Mouse (Mus musculus) embryonic fibroblast, embryonic 13.5 days (primary cell): ENCODE data around the gene Phpt1.

Experiments used
- CTCF ChIP-seq: IDR thresholded peaks from 2 replicates; pipeline ENCODE4 v1.5.1; 2011; ENCODE audit warnings: mild to moderate bottlenecking, control low read depth, low read length, moderate library complexity, borderline replicate concordance; ENCODE audit not compliant: insufficient read depth
- POLR2A ChIP-seq: IDR thresholded peaks from 2 replicates; pipeline ENCODE4 v1.6.1; 2011; ENCODE audit warnings: low read depth, mild to moderate bottlenecking, control low read depth, low read length, moderate library complexity

DNA sequence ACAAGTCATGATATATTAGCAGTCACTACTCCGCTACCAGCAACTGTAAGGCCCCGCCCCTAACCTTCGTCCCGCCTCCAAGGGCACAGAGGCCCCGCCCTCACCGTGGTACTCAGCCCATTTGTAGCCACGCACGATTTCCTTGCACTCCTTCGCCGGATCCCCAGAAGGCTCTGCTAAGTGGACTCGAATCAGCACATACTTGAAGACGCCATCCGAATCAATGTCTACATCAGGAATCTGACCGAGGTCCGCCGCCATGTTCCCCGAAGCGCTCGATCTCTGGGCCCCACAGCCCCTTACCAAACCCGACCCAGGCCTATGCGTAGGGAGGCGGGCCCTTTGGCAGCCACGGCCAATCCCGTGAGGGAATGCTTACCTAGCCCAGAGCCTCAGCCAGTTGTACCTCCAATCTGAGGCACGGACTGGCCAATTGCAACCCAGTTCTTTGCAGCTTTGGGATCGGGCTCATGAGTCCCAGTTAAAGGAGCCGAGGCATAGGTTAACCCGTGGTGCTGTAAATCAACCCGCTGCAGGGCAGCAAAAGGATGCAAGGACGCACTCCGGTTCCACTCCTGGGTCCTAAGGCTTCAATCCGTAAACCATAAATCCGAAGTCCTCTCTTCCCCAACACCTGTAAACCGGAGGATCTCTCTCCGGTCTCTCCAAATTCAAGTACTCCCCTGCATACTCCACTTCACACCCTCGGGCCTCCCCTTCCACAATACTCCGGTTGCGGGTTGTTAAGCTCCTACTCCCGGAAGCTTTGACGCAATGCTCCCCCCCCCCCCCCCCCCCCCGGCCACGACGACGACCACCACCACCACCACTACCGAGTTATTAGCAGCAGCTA lies at the start of gene Phpt1, which contains the start of gene Mamdc4:
- TF ChIP-seq POLR2A (peak; percentile 79), CTCF (no peak)
